Mouse (Mus musculus) lung, postnatal 25 days (tissue): ENCODE measurements around the gene Cacng5.
A peak's percentile ranks its signal among the peaks of the same experiment; 100 is the strongest.

Experiments
- DNase-seq: peaks from one replicate; pipeline ENCODE4 v3.0.0; 2022; ENCODE audit warnings: low spot score

Cacng5 gene

DNA sequence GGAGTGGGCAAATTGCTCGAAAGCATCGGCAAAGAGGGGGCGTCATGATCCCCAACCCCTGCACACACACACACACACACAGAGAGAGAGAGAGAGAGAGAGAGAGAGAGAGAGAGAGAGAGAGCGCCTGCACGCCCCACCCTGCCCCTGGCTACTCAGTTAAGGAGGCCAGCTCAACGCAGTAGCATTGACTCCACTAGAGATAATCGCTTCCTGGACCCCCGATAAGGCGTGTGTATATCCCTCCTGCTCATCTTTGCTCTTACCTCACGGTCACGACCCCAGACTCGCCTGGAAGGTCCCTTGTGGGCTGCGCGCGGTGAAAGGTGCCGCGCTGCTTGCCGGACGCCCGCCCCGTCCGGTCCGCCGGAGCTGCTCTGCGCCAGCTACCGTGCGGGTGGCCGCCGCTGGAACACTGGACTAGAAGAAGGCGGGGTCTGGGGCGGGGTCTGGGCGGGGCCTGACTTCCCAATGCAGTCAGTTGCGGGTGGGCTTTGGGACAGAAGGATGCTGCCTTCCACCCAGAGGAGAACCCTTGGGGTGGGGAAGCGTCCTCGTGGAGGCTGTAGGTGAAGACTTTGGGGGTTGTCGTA, at the start of gene Cacng5:
TSS of gene Cacng5 (minus strand) at position 422 of the 593 bp plus-strand sequence.
- no peak for DNase-seq

GRCm38 (mm10) chr11:107957566-107958350, 42.9 kb upstream of the Cacng5 start:
- DNase-seq = no peak

- no peak for DNase-seq
Observed at GRCm38 (mm10) chr11:107955191-107956062, 40.6 kb upstream of the Cacng5 start.

- DNase-seq = no peak
Observed at GRCm38 (mm10) chr11:107951431-107951830, 36.6 kb upstream of the Cacng5 start.

GRCm38 (mm10) chr11:107950658-107951057, 35.8 kb upstream of the Cacng5 start:
- DNase-seq = no peak

DNA sequence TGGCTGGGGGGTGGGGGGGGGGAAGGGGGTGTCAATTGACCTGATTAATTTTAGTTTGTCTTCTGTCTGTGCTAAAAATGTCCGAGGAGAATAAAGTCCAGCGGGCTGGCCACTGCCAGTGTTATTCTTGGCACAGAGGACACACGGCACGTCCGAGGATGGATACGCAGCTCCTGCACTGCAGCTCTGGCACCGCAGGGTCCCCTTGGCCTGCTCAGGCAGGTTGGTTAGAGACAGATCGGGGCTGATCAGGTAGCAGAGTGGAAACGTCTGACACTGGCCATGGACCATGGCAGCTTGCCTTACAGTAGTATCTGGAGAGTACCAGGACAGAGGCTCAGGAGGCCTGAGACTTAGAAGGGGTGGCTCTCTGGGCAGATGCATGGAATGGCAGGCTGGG, 35.4 kb upstream of the Cacng5 start:
- no peak for DNase-seq

GRCm38 (mm10) chr11:107947951-107948350, 33.1 kb upstream of the Cacng5 start:
- no peak for DNase-seq

DNA sequence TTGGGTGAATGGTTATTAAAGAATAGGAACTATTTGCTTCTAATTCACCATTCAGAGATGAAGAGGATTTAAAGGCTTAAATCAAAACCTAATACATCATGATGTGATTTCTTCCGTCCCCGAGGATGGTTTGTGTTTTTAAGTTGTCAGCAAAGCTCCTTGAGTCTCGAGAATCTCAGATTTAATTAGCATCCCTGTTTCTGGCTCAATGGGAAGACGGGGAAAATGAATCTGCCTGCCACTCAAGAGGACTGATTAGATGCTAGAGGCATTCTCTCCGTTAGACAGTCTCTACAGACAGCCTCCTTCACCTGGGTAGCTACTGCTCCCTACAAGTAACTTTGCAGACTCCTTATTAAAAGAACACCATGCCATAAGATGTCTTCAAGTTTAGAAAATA, 32.0 kb upstream of the Cacng5 start:
- no peak for DNase-seq

DNA sequence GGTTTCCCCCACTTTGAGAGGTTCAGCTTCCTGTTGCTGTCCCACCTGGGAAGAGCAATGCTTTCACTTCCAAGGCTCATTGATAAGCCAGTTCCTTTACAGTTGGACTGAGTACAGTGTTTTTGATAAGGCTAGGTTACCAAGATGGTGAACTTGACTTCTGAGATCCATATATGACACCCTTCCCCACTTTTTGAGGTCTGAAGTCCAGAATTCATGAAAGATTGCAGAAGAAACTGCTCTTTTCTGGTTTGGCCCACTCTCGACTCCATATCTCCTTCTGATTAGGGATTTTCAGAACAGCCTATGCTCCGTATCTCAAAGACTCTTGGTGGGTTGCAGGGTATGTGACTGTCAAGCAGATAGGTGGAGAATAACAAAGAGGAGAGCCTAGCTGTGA, 22.1 kb upstream of the Cacng5 start:
- DNase-seq = no peak

GRCm38 (mm10) chr11:107931721-107932120, 16.9 kb upstream of the Cacng5 start:
- DNase-seq = peak; percentile 12

GRCm38 (mm10) chr11:107931288-107931687, 16.4 kb upstream of the Cacng5 start:
- DNase-seq = no peak

- no peak for DNase-seq
Observed at GRCm38 (mm10) chr11:107929712-107930111, 14.9 kb upstream of the Cacng5 start.

GRCm38 (mm10) chr11:107919852-107920508, 5.1 kb upstream of the Cacng5 start:
- no peak for DNase-seq

DNA sequence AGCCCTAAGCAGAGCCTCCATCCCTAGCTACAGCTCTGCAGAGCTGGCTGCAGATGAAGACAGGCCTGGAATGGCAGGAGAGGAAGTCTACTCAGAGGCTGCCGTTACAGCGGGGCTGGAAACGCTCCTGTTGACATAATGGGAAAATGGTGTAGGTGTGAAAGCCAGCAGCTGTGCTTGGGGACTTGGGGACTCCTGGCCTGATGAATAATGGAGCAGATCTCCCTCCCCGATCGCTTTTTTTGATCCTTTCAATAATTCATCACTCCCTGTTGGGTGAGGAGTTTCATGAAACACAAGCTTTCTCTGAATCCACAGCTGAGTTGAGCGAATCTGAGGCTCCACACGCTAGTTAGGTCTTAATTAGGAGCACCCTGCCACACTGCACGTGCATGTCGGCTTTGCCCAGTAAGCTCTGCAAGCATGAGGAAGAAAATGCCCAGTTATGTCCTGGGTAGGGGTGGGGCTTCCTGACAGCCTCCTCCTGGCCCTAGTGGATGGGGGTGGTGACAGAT, 2.9 kb upstream of the Cacng5 start:
- DNase-seq = no peak

GRCm38 (mm10) chr11:107913317-107913716, 1.5 kb downstream of the Cacng5 start:
- DNase-seq = no peak

DNA sequence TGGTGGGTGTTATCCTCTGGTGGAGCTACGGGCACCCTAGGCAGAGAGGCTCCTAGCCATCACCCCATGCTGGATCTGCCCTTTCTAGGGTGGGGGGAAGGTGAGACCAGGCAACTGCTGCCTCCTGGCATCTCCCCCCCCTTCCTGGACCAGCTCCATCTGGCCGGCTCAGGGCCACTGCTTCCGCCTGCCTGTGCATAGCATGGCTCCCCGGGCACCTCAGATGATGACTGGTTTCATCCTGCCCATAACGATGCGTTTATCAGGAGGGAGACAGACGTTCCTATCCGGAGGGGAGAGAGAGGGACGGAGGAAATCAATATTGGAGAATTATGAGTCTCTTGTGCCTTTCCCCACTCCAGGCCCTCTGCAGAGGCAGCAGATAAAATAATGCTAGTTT, 9.5 kb downstream of the Cacng5 start:
- DNase-seq = no peak

DNA sequence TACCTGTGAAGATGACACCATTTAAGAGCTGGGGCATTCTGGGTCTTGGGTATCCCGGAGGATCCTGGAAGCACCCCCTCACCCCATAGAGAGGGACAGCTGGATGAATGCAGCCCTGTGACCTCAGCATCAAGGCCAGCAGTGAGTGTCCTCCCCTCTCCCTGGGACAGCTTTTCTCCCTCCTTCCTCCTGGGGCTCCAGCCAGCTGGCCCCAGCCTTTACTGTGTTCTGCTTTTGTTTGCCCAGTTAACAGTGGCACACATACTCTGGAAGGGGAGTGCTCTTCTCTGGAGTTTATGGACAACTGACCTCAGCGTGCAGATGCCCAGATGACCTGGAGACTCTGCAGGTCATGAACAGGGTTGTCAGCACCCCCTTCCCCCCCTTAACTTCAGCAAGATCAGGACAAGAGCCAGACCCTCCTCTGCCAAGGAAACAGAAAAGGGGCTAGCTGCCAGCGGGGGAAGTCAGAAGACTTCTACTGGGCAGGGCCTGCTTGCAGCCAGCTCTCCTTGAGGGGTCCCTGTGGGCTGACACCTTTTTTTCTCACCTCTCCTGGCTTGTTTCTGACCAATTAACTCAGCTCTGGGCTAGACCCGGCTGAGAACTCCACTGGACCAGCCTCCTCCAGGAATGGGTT, 10.8 kb downstream of the Cacng5 start:
- DNase-seq = peak; percentile 1

GRCm38 (mm10) chr11:107900470-107900869, 14.4 kb downstream of the Cacng5 start:
- no peak for DNase-seq

DNA sequence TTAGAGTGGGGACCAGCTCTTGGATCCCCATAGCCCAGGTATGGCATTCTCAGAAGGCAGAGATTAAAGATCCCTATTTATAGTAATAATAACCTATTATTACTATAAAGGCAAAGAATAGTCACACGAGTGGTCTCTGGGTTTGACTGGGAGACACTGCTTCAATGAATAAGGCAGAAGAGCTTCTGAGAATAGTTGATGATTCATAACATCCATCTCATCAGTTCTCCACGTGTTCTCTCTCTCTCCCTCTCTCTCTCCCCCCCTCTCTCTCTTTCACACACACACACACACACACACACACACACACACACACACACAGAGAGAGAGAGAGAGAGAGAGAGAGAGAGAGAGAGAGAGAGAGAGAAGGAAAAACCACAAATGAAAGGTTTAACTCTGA, 16.2 kb downstream of the Cacng5 start:
- no peak for DNase-seq

GRCm38 (mm10) chr11:107895635-107896034, 19.2 kb downstream of the Cacng5 start:
- no peak for DNase-seq

GRCm38 (mm10) chr11:107891377-107891776, 23.5 kb downstream of the Cacng5 start:
- no peak for DNase-seq
